Mouse (Mus musculus): ENCODE data around the gene Taok3. TPM values are rescaled to one million over a fixed set of nuclear protein-coding genes. Genes with fewer than 3 reads are reported as not detected.

Gene Taok3
- total and polyA plus RNA-seq, 2 experiments from 2014 or later, result 30.1 to 61.9 TPM

DNA sequence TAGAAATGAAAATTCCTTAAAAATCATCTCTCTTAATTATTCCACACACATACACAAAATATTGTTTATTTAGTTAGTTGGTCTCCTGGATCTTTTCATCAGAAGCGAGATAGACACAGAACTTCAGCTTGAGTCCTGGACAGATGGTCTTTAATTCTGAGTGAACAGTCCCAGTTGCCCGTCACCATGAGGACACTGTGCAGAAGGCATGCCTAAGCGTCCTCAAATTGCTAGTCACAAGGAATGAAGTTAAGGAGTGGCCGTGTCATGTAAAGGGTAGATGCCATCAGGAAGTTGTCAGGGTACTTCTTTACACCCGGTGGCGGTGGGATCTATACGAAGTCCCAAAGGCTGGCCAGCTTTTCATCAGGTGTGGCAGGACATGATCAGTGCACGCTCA lies 19.9 kb downstream of the Taok3 start:
- Histone ChIP-seq H3K4me3 (ENCODE audit: low read depth, low read length) (no peak overlapping the region), H3K27ac (ENCODE audit: low read depth, low read length) (no peak overlapping the region), H3K36me3 (ENCODE audit: insufficient read depth, low read length) (no peaks in the 10 kb centered on the region), H3K4me2 (ENCODE audit: low read depth, low read length, poor library complexity, severe bottlenecking) (no peak overlapping the region), H3K9me3 (ENCODE audit: low read length) (no peaks in the 10 kb centered on the region), H3K4me1 (ENCODE audit: insufficient read depth, low read length) (no peaks in the 10 kb centered on the region), H3K9ac (replicated peaks; ENCODE audit: low read length, poor library complexity, severe bottlenecking) (no peak overlapping the region), H3K27me3 (ENCODE audit: insufficient read depth, low read length) (no peaks in the 10 kb centered on the region)
- DNase-seq (ENCODE audit: low spot score) (no peak), ATAC-seq (ENCODE audit: low FRiP score) (no peak)
- TF ChIP-seq CTCF (IDR thresholded peaks at IDR 0.05), result no peak
- WGBS, result 69% methylated on average over 8 of the region's 8 CpGs

DNA sequence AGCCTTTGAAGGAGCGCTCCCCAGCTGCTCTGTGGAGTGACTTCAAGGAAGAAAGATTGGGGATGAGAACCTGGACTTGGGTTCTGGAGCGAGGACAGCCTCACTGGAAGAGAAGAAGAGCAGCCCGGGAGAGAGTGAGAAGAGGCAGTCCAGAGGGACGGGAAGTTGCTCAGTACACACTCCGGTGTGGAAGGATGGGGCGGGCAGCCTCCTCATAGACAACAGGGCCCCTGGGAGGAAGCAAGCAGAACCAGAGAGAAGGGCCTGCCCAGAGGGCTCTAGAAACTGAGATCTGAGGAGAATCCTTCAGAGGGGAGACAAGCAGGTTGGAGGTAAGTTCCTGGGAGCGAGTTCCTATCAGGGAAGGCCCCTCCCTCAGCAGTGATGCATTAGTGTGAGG lies 20.4 kb downstream of the Taok3 start:
- WGBS, result 69% methylated on average over 7 of the region's 7 CpGs
- no peaks in the 10 kb centered on the region for H3K27me3 ChIP-seq (ENCODE audit: insufficient read depth, low read length)
- no peaks in the 10 kb centered on the region for H3K9me3 ChIP-seq (ENCODE audit: low read length)
- ATAC-seq (ENCODE audit: low FRiP score), result no peak
- H3K4me1 ChIP-seq (ENCODE audit: insufficient read depth, low read length), result no peaks in the 10 kb centered on the region
- H3K9ac ChIP-seq (replicated peaks; ENCODE audit: low read length, poor library complexity, severe bottlenecking), result no peak overlapping the region
- DNase-seq (ENCODE audit: low spot score), result no peak
- H3K27ac ChIP-seq (ENCODE audit: low read depth, low read length), result no peak overlapping the region
- no peak overlapping the region for H3K4me2 ChIP-seq (ENCODE audit: low read depth, low read length, poor library complexity, severe bottlenecking)
- no peak for TF ChIP-seq CTCF (IDR thresholded peaks at IDR 0.05)
- H3K4me3 ChIP-seq (ENCODE audit: low read depth, low read length), result no peak overlapping the region
- no peaks in the 10 kb centered on the region for H3K36me3 ChIP-seq (ENCODE audit: insufficient read depth, low read length)

- ATAC-seq (ENCODE audit: low FRiP score) (no peak), DNase-seq (ENCODE audit: low spot score) (peak; percentile 26)
- H3K4me2 ChIP-seq (ENCODE audit: low read depth, low read length, poor library complexity, severe bottlenecking), result no peak overlapping the region
- H3K9me3 ChIP-seq (ENCODE audit: low read length), result no peaks in the 10 kb centered on the region
- no peaks in the 10 kb centered on the region for H3K4me1 ChIP-seq (ENCODE audit: insufficient read depth, low read length)
- no peaks in the 10 kb centered on the region for H3K27me3 ChIP-seq (ENCODE audit: insufficient read depth, low read length)
- peak; percentile 63 for TF ChIP-seq CTCF (IDR thresholded peaks at IDR 0.05)
- 66% methylated on average over 9 of the region's 9 CpGs for WGBS
- no peaks in the 10 kb centered on the region for H3K36me3 ChIP-seq (ENCODE audit: insufficient read depth, low read length)
- no peak overlapping the region for H3K9ac ChIP-seq (replicated peaks; ENCODE audit: low read length, poor library complexity, severe bottlenecking)
- no peak overlapping the region for H3K4me3 ChIP-seq (ENCODE audit: low read depth, low read length)
- H3K27ac ChIP-seq (ENCODE audit: low read depth, low read length), result no peak overlapping the region
Observed at GRCm38 (mm10) chr5:117143721-117144135, 23.8 kb downstream of the Taok3 start.

- Histone ChIP-seq H3K9me3 (ENCODE audit: low read length) (no peaks in the 10 kb centered on the region), H3K27me3 (ENCODE audit: insufficient read depth, low read length) (no peaks in the 10 kb centered on the region), H3K4me2 (ENCODE audit: low read depth, low read length, poor library complexity, severe bottlenecking) (no peak overlapping the region), H3K27ac (ENCODE audit: low read depth, low read length) (no peak overlapping the region), H3K36me3 (ENCODE audit: insufficient read depth, low read length) (no peaks in the 10 kb centered on the region), H3K4me1 (ENCODE audit: insufficient read depth, low read length) (no peaks in the 10 kb centered on the region), H3K4me3 (ENCODE audit: low read depth, low read length) (no peak overlapping the region), H3K9ac (replicated peaks; ENCODE audit: low read length, poor library complexity, severe bottlenecking) (no peak overlapping the region)
- no peak for TF ChIP-seq CTCF (IDR thresholded peaks at IDR 0.05)
- no peak for DNase-seq (ENCODE audit: low spot score)
- no peak for ATAC-seq (ENCODE audit: low FRiP score)
Observed at GRCm38 (mm10) chr5:117146165-117146564, 26.2 kb downstream of the Taok3 start.

DNA sequence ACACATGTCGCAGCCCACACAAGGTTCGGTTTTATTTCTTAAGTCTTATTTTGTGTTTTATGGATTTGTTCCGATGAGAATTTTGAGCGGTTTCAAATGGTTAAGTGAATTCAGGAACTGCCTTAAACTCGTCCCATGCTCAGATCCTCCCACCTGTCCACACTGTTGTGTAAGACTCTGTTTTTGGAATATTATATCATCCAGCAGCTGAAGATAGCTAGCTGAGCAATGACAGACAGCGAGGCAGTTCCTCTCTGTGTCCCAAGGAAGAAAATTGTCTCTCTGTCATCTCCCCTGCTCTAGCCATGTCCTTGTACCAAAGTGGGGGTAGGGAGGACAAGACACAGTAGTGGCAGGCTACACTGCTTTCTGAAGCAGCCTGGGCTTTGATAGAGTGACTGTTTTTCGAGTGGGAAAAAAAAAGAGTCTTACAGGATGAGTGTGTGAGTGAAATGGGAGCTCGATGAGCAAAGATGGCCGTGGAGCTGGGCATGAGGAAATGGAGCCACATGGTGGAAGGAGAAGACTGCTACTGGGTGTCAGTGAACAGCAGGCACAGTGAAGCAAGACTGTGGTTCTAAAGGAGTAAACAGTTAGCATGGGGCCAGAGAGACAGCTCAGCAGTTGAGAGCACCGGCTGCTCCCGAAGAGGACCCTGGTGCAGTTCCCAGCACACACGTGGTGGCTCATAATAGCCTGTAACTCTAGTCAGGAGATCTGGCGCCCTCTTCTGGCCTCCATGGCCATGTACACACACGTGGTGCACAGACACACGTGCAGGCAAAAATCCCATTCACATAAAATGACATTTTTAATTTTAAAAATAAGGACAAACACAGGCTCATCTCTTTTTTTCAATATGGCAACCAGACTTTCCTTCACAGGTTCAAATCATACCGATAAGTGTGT lies 27.5 kb downstream of the Taok3 start:
- Histone ChIP-seq H3K27ac (ENCODE audit: low read depth, low read length) (no peak overlapping the region), H3K4me3 (ENCODE audit: low read depth, low read length) (no peak overlapping the region), H3K36me3 (ENCODE audit: insufficient read depth, low read length) (no peaks in the 10 kb centered on the region), H3K27me3 (ENCODE audit: insufficient read depth, low read length) (no peaks in the 10 kb centered on the region), H3K4me2 (ENCODE audit: low read depth, low read length, poor library complexity, severe bottlenecking) (no peak overlapping the region), H3K4me1 (ENCODE audit: insufficient read depth, low read length) (no peaks in the 10 kb centered on the region), H3K9me3 (ENCODE audit: low read length) (no peaks in the 10 kb centered on the region), H3K9ac (replicated peaks; ENCODE audit: low read length, poor library complexity, severe bottlenecking) (no peak overlapping the region)
- no peak for DNase-seq (ENCODE audit: low spot score)
- 92% methylated on average over 16 of the region's 16 CpGs for WGBS
- TF ChIP-seq CTCF (IDR thresholded peaks at IDR 0.05), result 0 out of 2 replicates have a peak, but pooled peaks have one; percentile 4
- no peak for ATAC-seq (ENCODE audit: low FRiP score)

Measured in midbrain, postnatal 0 days (tissue).